12 mouse cellular contexts compared by ENCODE assay signal in the genomic region with DNA sequence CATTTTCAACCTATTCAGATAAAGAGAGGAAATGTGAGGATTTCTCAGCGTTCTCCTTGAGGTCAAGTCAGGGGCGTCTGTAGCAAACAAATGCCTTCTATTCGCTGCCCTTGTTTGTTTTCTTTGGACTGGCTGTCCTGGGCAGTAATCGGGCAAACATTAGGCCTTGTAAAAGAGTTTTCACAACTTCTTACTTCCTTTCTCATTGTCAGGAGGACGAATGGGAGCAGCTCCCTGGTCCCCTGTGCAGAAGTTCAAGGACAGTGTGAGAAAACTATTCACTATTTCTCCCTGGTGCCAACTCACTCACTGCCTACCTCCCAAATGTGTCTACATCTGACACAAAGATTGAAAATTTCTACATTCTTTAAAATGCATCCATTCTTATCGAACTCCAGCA.
"Had no signal": no experiment of that assay in that cellular context is flagged by ENCODE, and none has a peak within 500 bp of the region (broad histone marks: within the 10 kb centered on the region; RNA-seq: fewer than 3 reads in every experiment).

No protein-coding gene starts in this region.

- H3K9ac ChIP-seq: liver, embryonic 14.5 days; midbrain, embryonic 13.5 days had no signal

- DNase-seq: kidney, adult 9 months; kidney, postnatal 4 days; lung, adult 2 months; lung, postnatal 36 days; right cerebral cortex, postnatal 25 days; thymus, postnatal 36 days had no signal

- H3K27me3 ChIP-seq: midbrain, embryonic 13.5 days had no signal

- ATAC-seq: lung, postnatal 0 days; midbrain, embryonic 13.5 days had no signal

- H3K9me3 ChIP-seq: limb, embryonic 10.5 days; midbrain, embryonic 13.5 days had no signal

- H3K27ac ChIP-seq: kidney, postnatal 0 days; limb, embryonic 10.5 days; liver, embryonic 14.5 days; midbrain, embryonic 13.5 days had no signal

- H3K4me3 ChIP-seq: left cerebral cortex, adult 2 months; limb, embryonic 10.5 days; midbrain, embryonic 13.5 days had no signal

- H3K36me3 ChIP-seq: limb, embryonic 10.5 days; midbrain, embryonic 13.5 days had no signal

- H3K4me2 ChIP-seq: midbrain, embryonic 13.5 days had no signal
